Mouse (Mus musculus) forebrain, embryonic 11.5 days (tissue): ENCODE measurements at regions not wholly inside any gene's neighbourhood (a gene's known extent, or its start where the extent isn't known, plus 50 kb on each side); places are given as distances from the start of the nearest gene placed in this dataset.
"Not testable (repeated sequence)": the region's sequence is repeated elsewhere in the genome, so short reads cannot be mapped to it uniquely, and the experiment has no call there.

Source experiments
- ATAC-seq: fragments of 200-750 bp; cut with Nextera tagmentation; replicated peaks from 2 replicates; pipeline ENCODE4 v1.8.0; 2017; ENCODE audit warnings: moderate TSS enrichment; ENCODE audit not compliant: low FRiP score
- DNase-seq: peaks from one replicate; pipeline ENCODE4 v3.0.0-alpha.2; 2017; ENCODE audit warnings: low spot score
- H3K27ac ChIP-seq: fragments of 300-500 bp; sonication (generic); 2 replicates; pipeline ENCODE4 v1.5.1; 2014; ENCODE audit warnings: low read depth, low read length
- H3K27me3 ChIP-seq: fragments of 300-500 bp; sonication (generic); 2 replicates; pipeline ENCODE4 v1.6.1; 2014; ENCODE audit warnings: mild to moderate bottlenecking, low read length, mixed read lengths; ENCODE audit not compliant: control insufficient read depth, insufficient read depth
- H3K36me3 ChIP-seq: fragments of 300-500 bp; sonication (generic); 2 replicates; pipeline ENCODE4 v1.6.1; 2014; ENCODE audit warnings: mild to moderate bottlenecking, low read length, moderate library complexity, mixed read lengths; ENCODE audit not compliant: control insufficient read depth, insufficient read depth
- H3K4me1 ChIP-seq: fragments of 300-500 bp; sonication (generic); replicated peaks from 2 replicates; pipeline ENCODE4 v1.6.1; 2014; ENCODE audit warnings: low read length, mixed read lengths; ENCODE audit not compliant: control insufficient read depth, insufficient read depth
- H3K4me2 ChIP-seq: fragments of 300-500 bp; sonication (generic); 2 replicates; pipeline ENCODE4 v1.6.1; 2014; ENCODE audit warnings: low read depth, mild to moderate bottlenecking, low read length, moderate library complexity, mixed read lengths; ENCODE audit not compliant: severe bottlenecking
- H3K4me3 ChIP-seq: fragments of 300-500 bp; sonication (generic); 2 replicates; pipeline ENCODE4 v1.5.1; 2014; ENCODE audit warnings: low read depth, low read length
- H3K9ac ChIP-seq: fragments of 300-500 bp; sonication (generic); 2 replicates; pipeline ENCODE4 v1.6.1; 2014; ENCODE audit warnings: low read length
- H3K9me3 ChIP-seq: fragments of 300-500 bp; sonication (generic); 2 replicates; pipeline ENCODE4 v1.6.1; 2016; ENCODE audit warnings: low read length, mixed read lengths; ENCODE audit not compliant: control insufficient read depth
- WGBS: fragments of 180-500 bp; shearing (Covaris S2); extraction: QIAGEN DNeasy Blood & Tissue Kit; methylation state at CpG from one replicate; pipeline ENCODE4 v1.1.7; 2014; 5-methylcytosine and 5-hydroxymethylcytosine counted together

DNA sequence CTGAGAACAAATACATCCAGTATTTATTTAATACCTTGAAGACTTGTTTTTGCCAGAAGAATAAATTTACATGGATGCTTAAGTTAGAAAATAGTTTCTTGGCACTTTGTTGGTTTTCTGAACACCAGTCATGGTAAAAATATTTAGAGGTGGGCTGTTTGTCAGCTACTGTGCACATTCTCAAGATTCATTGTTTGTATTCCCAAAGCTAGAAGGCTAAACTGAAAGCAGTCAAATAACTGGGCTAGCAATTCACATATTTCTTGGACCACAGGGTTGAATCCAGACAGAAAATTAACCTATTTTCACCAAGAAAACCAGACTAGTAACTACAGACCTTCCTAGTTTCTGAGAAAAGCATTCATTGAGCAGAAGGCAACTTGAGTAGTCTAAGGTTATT, 488.1 kb upstream of the Klf6 start:
- H3K27ac ChIP-seq, result no peak overlapping the region
- ATAC-seq, result no peak
- no peaks in the 10 kb centered on the region for H3K4me1 ChIP-seq
- H3K9ac ChIP-seq, result no peak overlapping the region
- no peak for DNase-seq
- no peak overlapping the region for H3K4me2 ChIP-seq
- no peaks in the 10 kb centered on the region for H3K9me3 ChIP-seq
- no peak overlapping the region for H3K4me3 ChIP-seq
- H3K27me3 ChIP-seq, result no peaks in the 10 kb centered on the region
- no peaks in the 10 kb centered on the region for H3K36me3 ChIP-seq

DNA sequence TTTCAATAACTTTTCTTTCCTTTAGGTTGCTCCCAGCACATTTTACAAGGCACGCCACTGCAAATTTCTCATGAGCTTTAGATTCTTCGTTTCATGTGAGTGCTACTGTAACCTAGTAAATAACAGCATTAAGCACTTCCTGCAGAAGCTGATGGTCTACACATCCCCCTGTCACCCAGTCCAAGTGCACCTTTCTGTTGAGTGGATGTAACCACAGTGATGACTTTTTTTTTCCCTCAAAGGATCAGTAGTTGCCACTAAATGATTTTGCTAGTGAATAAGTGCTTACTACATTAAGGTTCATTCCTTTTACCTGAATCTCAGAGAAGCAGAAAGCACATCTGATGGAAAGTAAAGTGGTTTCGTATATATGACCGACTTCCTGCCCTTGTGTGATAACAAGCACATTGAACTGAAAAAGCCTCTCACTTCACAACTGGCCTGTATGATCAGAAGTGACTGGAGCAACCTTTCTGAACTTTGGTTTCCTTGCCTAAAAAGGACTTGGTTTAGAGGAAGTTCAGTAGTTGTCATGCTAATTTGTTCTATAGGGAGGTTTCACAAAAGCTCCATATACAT, 453.0 kb upstream of the Klf6 start:
- H3K27ac ChIP-seq, result no peak overlapping the region
- WGBS, result 93% methylated on average over 4 of the region's 4 CpGs
- H3K4me3 ChIP-seq, result no peak overlapping the region
- no peaks in the 10 kb centered on the region for H3K27me3 ChIP-seq
- no peaks in the 10 kb centered on the region for H3K36me3 ChIP-seq
- no peaks in the 10 kb centered on the region for H3K4me1 ChIP-seq
- ATAC-seq, result no peak
- H3K4me2 ChIP-seq, result no peak overlapping the region
- H3K9me3 ChIP-seq, result no peaks in the 10 kb centered on the region
- no peak for DNase-seq
- H3K9ac ChIP-seq, result no peak overlapping the region

DNA sequence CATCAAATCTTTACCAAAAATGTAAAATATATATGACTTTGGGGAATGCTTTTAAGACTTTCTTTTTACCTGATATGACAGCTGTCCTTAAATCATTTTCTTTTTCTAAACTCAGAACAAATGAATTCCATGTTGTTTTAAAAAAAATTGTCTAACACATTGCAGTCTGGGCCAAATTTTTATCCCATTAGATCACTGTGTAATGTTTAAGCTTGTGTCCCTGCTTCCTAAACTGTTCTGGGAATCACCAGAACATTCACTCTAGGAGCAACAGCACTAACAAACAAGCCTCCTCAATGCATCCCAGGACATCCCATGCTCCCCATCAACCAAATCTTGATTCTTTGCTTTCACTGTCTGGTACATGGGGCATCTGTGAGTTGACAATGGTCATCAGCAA, 449.2 kb upstream of the Klf6 start:
- Histone ChIP-seq H3K27ac (no peak overlapping the region), H3K4me1 (no peaks in the 10 kb centered on the region), H3K9me3 (no peaks in the 10 kb centered on the region), H3K4me3 (no peak overlapping the region), H3K36me3 (no peaks in the 10 kb centered on the region), H3K4me2 (no peak overlapping the region), H3K9ac (no peak overlapping the region), H3K27me3 (no peaks in the 10 kb centered on the region)
- no peak for DNase-seq
- no peak for ATAC-seq

DNA sequence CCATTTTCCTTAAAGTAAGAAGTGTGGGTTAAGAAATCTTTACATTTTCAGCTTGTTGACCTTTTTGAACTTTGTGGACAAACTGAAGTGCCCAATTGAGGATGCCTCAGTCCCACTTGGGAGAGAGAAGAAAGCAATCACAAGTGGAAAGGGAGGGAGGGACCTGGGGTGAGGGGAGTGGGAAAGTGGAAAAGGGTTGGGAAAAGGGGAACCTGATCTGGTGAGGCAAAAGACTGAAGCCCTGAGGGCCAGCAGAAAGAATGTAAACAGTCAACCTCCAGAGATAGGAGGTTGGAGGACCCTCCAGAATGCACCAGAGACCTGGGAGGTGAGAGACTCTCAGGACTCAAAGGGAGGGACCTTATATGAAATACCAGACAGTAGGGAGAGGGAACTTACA, 448.3 kb upstream of the Klf6 start:
- H3K4me2 ChIP-seq, H3K9ac ChIP-seq, ATAC-seq, H3K4me3 ChIP-seq, H3K27ac ChIP-seq, H3K4me1 ChIP-seq, H3K27me3 ChIP-seq, H3K36me3 ChIP-seq, DNase-seq, H3K9me3 ChIP-seq: not testable (repeated sequence)

DNA sequence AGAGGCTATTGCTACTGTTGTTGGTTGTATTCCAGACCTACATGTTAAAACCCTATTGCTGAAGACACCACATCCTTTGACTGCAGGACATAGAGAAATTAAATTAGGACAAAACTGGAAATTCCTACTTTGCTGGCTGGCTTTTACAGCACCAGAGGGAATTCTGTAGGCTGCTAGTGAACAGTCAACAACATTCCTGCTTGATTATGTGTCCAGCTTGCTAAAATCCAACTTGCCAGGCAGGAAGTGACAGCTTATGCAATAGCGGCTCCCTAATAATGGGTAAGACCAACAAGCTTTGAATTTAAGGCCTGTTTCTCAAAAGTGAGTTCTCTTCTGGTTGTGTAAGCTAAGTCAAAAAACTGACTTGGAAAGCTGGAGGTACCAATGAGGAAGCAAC, 437.2 kb upstream of the Klf6 start:
- no peaks in the 10 kb centered on the region for H3K27me3 ChIP-seq
- H3K36me3 ChIP-seq, result no peaks in the 10 kb centered on the region
- DNase-seq, result no peak
- no peaks in the 10 kb centered on the region for H3K4me1 ChIP-seq
- no peak overlapping the region for H3K4me2 ChIP-seq
- 82% methylated on average over 1 of the region's 1 CpGs for WGBS
- no peak overlapping the region for H3K9ac ChIP-seq
- no peak overlapping the region for H3K27ac ChIP-seq
- H3K9me3 ChIP-seq, result no peaks in the 10 kb centered on the region
- no peak overlapping the region for H3K4me3 ChIP-seq
- no peak for ATAC-seq

DNA sequence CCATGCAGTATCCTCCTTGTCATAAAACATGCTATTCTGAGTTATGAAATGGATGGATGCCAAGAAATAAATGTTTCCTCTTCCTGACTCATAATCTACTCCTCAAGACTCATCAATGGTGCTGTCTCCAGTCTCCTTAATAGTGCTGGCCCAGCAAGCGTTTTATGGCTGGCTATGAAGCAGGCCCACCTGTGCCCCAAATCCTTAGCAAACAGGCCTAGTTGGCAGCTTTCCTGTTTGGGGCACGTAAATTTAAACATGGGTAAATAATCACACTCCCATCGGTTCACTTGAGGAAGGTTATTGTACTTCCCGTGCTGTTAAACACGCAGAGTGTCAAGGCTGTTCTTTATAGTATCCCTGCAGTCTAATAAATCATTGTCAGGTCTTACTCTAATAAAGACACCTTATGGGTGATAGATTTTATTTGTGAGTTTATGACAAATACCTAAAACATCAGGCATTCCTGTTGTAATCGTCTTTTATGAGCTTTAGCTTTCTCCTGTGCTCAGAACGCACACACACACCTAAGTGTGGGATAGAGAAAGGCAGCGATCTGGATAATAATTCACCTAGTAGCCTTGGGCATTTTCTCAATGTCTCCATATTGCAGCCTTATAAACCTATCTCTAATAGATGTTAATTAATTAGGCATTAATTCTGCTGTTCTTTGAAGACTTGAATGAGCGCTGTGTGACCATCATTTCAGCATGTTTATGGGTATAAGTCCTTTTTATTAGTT, 435.6 kb upstream of the Klf6 start:
- Histone ChIP-seq H3K4me1 (no peaks in the 10 kb centered on the region), H3K9me3 (no peaks in the 10 kb centered on the region), H3K27ac (no peak overlapping the region), H3K4me2 (no peak overlapping the region), H3K27me3 (no peaks in the 10 kb centered on the region), H3K9ac (no peak overlapping the region), H3K4me3 (no peak overlapping the region), H3K36me3 (no peaks in the 10 kb centered on the region)
- ATAC-seq (no peak), DNase-seq (no peak)
- WGBS, result 91% methylated on average over 9 of the region's 9 CpGs

DNA sequence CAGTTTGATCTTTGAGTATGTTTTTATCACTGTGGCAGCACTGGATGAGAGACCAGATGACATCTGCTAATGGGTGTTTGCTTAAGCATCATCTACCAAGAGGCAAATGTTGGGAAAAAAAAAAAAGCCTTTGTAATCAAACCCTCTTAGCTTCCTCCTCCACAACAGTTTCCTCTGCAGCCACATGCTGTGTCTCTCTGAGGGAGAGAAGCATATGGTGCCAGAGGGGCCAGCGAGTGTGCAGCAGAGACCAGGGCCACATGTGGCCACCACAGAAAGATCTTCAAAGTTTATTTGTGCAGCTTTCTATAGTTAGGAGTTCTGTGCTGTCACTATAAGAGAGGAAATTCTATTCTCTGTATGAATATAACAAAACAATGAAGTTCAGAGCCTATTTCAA, 427.6 kb upstream of the Klf6 start:
- Histone ChIP-seq H3K9ac (no peak overlapping the region), H3K4me2 (no peak overlapping the region), H3K9me3 (no peaks in the 10 kb centered on the region), H3K4me1 (no peaks in the 10 kb centered on the region), H3K27me3 (no peaks in the 10 kb centered on the region), H3K4me3 (no peak overlapping the region), H3K36me3 (no peaks in the 10 kb centered on the region), H3K27ac (no peak overlapping the region)
- 42% methylated on average over 1 of the region's 1 CpGs for WGBS
- ATAC-seq (no peak), DNase-seq (no peak)

DNA sequence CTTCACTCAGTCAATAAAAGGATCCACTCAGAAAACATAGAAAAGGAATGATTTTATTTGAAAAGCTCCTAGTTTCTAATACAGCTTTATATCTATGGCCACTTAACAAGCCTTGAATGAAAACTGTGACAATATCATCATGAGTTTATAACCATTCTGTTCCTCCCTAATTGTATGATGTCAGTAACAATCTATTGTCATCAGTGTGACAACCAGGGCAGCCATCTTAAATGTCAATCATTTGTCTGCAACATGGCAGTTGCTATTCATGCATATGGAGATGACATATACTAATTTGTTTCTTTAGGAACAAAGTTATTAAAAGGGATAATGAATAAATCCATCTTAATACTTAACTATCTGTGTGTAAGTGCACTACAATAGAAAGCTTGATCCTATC, 426.2 kb upstream of the Klf6 start:
- H3K9ac ChIP-seq, result no peak overlapping the region
- H3K9me3 ChIP-seq, result no peaks in the 10 kb centered on the region
- H3K27ac ChIP-seq, result no peak overlapping the region
- no peaks in the 10 kb centered on the region for H3K4me1 ChIP-seq
- H3K4me3 ChIP-seq, result no peak overlapping the region
- no peak for DNase-seq
- no peak overlapping the region for H3K4me2 ChIP-seq
- H3K27me3 ChIP-seq, result no peaks in the 10 kb centered on the region
- no peaks in the 10 kb centered on the region for H3K36me3 ChIP-seq
- ATAC-seq, result no peak

DNA sequence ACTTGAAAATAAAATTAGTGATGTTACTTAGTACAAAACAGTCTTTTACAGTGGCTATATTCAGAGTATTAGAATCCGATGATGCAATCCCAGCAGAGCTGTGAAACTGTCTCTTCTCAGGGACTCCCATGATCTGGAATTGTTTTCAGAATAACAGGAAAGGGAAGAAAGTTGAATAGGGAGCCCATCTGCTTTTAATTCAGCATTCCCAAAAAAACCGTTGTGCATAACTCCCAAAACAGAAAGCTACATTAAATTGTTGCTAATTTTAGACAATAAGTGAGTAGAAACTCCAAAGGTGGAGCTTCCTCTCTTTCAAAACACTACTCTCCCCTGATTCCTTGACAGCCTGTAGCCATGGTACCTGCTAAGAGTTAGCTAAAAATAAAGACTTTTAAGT, 425.1 kb upstream of the Klf6 start:
- 77% methylated on average over 2 of the region's 2 CpGs for WGBS
- Histone ChIP-seq H3K27me3 (no peaks in the 10 kb centered on the region), H3K27ac (no peak overlapping the region), H3K9ac (no peak overlapping the region), H3K36me3 (no peaks in the 10 kb centered on the region), H3K4me1 (no peaks in the 10 kb centered on the region), H3K4me2 (no peak overlapping the region), H3K4me3 (no peak overlapping the region), H3K9me3 (no peaks in the 10 kb centered on the region)
- DNase-seq (no peak), ATAC-seq (no peak)
